Mouse (Mus musculus) cerebellum, adult (tissue): ENCODE data around the gene Ubald1.

ENCODE experiments used
- ATAC-seq: cut with Nextera tagmentation; 2 replicates; pipeline ENCODE4 v1.9.2; 2017; ENCODE audit warnings: mild to moderate bottlenecking, moderate library complexity, mixed read lengths; ENCODE audit not compliant: insufficient number of reproducible peaks, low FRiP score, low TSS enrichment

Ubald1 gene

DNA sequence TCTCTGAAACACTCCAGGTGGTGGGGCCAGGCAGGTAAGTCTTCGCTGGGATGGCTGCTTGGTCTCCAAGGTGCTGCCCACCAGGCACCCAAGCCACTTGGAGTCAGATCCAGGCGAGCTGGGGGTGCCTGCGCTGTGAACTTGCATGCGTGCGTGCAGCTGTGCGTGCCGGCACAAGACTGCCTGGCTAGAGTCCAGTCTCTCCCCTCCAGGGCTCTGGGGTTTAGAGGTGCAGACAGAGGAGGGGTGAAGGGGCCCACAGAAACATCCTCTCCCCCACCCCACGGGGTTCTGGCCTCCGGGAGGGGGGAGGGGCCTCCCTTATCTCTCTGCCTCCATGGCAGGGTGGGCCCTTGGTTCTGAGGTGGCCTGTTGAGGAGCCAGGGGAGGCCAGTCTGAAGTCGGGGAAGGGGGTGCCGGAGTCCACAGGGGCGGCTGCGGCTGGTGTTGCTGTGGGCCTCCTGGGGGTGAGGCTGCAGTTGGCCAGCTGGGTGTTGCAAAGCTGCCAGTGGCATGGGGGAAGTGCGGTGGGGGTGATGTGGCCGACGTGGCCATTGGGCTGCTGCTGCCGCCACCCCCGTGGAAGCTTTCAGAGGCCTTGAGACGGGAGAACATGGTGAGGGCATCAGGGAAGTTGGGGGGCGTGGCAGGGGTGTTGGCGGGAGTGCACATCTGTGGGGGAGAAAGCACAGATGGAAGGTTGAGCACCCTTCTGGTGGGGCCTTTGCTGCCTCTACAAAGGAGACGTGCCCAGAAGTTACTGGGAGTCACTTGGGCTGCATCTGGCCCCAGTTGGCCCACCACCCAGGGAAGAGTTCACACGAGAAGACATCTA lies 4.7 kb downstream of the Ubald1 start:
- no peak for ATAC-seq

DNA sequence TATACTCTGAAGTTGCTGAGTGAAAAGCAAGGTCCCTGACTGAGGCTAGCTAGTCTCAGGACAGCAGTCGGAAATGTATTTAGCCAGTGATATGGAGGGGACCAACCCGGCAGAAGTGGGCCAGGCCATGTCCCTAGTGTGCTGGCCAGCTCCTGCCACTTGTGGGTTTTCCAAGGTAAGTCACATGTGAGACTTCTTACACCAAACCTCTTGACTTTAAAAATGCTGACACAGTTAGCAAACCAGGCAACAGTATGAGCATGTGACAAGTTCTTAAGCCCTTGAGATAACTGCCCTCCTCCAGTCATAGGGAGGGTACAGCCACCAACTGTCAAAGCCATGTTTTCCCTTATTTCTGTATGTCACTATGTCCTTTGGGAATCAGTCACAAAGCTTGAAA lies 8.2 kb downstream of the Ubald1 start:
- ATAC-seq, result no peak

DNA sequence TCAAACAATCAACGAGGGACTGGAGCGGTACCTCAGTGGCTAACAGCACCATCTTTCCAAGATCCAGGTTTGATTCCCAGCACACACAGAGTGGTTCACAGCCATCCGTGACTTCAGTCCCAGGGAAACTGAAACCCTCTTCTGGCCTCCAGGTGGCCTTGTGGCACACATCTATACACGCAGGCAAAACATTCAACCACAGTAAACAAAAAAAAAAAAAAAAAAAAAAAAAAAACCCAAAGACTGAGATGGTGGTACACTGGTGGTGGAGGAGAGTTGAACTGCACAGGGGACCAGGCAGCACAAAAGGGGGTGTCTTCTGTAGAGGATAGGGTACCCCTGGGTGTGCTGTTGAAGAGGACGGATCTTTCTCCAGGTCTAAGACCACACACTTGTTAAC lies 9.6 kb downstream of the Ubald1 start:
- no peak for ATAC-seq

DNA sequence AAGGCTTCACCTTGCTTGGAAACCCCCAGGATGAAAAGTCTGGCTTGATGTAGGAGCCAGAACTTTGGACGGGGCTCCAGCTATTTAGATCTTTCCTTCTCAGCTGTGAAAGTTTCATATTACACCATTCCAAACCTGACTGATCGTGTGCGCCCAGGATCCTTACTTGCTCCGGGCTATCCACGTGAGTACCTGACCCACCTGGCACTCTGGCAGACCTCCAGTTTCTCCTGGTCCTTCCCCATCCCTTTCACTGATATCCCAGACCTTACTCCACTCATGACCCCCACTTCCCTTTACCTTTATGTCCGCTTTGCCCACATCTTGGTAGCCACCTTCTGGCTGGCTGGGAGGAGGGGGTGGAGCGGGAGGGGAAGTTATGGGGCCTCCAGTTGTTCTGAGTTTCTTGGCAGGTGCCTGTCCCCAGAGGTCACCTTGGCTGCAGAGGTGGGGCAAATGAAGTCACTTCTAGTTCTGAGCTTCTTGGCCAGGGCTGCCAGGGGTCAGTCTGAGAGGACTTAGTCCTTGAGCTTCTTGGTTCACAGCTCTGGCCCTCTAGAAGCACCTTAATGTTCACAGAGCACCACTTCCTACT lies 13.9 kb downstream of the Ubald1 start:
- ATAC-seq, result no peak

DNA sequence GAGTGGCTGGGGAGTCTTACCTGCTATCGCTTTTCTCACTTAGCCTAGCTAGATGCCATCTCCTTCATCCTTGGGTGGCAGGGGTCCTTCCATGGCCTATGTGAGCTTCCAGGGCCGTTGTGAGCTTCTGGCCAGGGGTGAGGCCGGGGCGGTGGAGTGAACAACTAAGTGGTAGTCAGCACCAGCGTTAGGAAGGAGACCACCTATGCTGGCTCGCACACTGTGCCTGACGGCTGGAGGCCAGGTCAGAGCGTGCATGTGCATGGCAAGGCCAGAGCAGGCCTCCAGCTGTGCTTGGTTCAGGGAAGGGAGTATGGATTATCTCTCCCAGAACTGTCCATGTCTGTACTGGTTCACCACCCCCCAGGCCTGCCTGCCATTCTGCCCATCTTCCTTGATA lies 16.4 kb downstream of the Ubald1 start:
- no peak for ATAC-seq

DNA sequence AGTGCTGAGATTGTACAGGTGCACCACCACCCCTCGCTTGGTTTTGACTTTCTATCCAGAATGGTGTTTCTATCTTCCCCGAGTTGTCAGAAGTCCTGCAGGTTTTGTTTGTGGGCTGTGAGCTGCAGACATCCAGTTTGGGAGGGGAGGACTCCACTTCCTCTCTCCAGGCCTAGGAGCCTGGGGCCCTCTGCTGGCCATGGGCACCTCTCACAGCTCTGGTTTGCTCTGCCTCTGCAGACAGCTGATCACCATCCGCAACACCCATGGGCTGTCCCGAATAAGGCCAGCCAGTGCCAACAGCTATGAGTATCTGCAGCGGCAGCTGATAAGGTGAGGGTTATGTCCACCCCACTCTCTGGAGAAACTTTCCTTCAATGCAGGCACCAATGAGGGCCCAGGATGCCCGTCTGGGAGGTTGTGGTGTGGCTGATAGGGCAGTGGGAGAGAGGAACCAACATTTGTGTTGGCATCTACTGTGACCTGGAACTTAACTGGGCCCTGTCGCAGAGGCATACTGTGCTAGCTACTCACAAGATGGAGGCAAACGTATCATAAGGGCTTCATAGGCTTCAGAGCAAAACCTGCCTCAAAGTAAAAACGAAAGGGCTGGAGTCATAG lies 17.1 kb downstream of the Ubald1 start:
- peak; percentile 52; the same call in 1 of the 2 replicates for ATAC-seq

DNA sequence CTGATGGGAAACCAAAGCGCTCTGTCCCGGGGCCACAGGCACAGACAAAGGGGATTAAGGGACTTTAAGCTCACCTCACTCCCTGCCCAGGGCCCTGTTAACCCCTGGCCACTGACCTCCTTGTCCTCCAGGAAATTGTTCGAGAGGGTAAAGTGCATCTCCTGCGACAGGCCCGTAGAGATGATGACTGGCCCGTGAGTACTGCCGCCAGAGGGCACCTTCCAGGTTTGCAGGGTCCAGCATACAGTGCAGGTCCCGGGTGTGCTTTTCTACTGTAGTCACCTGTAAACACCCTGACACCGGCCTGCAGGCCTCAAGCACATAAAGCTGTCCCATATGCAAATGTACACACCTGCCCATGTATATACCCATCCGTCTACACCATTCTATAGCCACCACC lies 18.7 kb downstream of the Ubald1 start:
- no peak for ATAC-seq

DNA sequence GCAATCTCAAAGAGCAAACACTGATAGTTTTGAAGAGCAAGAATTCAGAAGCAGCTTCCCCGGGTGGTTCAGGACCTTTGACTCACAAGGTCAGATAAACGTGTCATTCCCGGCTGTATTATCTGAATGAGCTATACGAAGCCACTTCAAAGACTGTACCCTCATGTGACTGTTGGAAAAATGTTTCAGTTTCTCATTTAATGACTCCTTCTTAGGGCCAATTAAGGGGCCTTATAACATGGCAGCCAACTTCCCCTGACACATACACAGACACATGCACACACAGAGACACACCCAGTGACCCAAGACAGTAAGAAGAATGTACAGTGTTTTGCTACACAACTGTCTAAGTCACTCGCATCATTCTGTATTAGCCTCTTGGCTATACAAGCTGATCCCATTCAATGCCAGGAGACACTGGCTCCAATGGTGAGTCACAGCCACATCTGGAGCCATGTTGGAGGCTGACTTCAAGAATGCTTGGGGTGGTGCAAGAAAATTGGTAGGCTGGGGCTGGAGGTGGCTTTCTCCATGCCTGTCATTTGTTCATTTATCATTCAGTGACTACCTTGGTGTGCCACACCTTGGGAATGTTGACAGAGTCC lies 25.0 kb downstream of the Ubald1 start:
- no peak for ATAC-seq

DNA sequence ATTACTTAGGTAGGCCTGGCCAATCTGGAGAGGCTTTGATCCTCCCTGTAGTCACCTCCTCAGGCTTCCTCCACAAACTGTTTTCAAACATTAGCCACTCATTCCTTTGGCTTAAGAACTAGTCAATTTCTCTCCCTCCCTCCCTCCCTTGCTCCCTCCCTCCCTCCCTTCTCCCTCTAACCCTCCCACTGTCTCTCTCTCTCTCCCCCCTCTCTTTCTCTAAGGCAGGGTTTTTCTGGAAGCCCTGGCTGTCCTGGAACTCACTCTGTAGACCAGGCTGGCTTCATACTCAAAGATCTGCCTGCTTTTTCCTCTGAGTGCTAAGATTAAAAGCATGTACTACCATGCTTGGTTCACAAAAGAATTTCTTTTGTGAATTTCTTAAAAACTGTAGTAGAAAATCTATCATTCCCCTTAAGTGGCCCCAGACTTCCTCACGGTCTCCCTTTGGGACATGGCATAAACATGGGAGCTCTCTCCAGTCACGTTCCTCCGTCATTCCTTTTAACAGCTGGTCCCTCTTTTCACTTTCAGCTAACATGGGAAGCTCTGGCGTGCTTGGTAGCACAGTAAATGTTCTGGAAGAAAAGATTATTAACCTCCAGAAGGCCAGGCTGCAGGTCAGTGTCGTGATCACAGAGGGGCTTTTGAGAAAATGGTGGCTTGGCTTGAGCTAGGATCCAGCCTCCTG lies 29.0 kb downstream of the Ubald1 start:
- ATAC-seq, result no peak

DNA sequence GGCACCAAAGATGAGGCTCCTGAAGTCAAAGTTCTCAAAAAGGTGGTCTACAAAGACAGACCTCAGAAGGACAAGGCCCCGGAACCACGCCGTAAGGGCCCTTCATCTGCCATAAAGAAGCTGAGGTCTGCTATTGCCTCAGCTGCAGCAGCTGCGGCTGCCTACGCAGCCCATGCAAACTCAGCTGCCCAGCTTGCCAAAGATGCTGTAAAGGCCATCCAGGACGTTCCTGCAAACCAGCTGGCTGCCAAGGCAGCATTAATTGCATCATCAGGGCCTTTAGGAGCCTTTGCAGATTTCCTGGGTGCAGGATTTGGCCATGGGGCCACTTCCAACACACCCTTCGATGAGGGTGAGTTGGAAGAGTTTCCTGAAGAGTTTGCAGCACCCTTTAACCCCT lies 29.8 kb downstream of the Ubald1 start:
- ATAC-seq, result no peak

DNA sequence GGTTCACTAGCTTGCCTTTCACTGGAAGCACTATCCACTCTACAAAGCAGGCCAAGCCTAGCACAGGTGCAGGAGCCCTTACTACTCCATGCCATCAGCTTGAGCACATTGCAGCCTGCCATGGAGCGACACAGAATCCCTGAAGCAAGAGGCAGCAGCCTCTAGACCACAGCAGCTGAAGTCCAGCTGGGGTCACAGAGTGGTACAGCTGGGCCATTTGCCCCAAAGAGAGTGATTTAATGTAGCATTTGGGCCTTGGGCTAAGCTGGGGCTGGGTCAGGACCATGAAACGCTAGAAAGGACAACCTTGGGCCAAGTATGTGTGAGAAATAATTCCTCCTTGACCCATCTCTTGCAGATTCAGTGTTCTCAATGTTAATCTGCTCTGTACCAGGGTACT lies 32.0 kb downstream of the Ubald1 start:
- no peak for ATAC-seq

DNA sequence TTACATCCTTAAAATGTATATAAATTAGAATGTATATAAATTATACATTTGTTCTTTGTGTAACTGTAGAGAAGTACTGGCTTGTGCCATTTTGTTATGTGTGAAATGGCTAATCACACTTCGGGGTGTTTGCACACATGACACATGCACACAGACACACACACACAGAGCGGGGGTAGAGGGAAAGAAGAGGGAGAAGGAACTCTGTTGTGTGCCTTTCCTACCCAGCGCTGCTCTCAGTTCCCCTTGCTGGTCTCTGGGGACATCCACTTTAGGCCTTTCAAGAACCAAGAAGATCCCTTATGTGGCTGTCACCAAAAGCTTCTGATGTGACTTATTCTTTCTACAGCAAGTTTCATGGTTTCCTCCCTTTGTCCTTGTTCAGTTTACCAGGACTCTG lies 33.1 kb downstream of the Ubald1 start:
- no peak for ATAC-seq

DNA sequence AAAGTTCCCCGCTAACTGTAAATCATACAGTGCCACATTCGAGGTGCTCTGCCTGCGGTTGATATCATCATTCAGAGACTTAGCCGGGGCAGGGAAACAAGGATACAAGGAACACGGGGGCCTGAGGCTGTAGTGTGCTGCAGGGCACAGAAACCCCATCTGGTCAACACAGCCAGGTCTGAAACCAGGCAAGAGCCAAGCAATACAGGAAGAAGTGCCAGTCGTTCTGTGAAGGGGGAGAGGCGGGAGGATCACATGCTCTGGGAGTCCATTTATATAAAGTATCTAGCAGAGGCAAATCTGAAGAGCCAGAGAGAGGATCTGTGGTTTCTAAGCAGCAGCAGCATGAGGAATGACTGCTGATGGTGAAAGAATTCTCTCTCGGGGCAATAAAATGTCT lies 39.9 kb downstream of the Ubald1 start:
- no peak for ATAC-seq

DNA sequence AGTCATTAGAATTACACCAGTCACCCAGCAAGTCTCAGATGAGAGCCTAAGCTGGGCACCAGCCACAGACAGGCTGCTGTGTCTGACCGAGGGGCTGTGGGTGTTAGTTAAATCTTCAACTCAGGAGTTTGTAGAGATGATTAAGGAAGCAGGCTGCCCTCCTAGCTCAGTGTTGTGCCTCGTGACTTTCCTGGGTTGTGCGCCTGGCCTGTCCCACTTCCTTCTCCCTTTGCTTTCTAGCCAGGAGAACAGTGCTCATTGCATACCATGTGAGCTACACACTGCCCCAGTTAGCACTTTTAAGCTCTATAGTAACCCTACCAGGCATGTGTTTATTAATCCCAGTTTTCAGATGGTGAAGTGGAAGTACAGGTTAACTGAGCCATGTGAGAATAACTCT lies 40.6 kb downstream of the Ubald1 start:
- ATAC-seq, result no peak

DNA sequence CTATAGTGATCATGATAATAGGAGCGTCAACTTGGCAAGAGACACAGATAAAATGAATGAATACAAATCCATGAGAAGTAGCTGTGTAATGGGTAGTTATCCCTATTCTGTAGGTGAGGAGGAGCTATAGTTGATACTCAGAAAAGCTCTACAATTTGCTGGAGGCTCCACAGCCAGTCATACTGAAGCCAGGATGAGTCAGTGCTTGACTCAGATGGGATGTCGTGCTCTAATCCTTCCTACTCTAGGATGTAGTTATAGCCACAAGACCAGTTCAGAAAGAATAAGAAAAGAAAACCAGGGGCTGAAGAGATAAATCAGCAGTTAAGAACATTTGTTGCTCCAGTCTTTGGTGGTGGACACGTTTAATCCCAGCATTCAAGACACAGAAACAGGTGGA lies 42.5 kb downstream of the Ubald1 start:
- ATAC-seq, result no peak

DNA sequence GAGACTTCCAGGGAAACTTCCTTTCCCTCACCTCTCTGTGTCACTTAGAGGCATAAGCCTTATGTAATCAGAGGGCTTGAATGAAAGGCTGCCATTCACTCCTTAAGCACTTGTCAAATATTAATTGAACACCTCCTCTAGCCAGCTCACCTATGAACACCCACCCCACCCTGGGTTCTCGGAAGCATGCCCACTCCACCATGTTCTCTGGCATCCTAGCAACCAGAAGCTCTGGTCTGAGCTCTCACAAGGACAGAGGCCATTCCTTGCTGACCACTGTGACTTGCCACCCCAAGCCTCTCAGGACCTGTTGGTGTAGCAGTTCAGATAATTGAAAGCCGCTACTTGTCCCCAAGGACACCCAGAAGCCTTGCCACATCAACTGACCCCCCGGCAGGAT lies 44.9 kb downstream of the Ubald1 start, which contains the start of gene 4930562C15Rik:
Gene 4930562C15Rik (plus strand): TSS at position 226 of the 400 bp plus-strand sequence.
- no peak for ATAC-seq

DNA sequence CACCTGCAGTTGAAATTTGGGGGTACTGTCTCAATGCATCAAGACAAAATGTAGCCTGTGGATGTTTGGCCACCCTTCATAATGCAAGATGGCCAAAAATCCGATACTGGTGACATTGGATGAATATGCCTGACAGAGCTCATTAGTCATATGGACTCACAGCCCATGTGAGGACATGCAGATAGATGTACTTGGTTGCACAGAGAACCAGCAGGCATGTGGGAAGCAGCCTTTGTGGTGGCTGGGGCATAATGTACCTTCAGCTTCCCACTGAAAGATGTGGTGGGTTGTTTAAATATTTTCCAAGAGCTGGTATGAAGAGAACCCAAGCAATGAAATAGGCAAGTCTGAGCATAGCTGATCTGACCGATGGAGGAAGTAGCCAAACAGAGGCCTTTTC lies 46.3 kb downstream of the Ubald1 start:
- ATAC-seq, result no peak

DNA sequence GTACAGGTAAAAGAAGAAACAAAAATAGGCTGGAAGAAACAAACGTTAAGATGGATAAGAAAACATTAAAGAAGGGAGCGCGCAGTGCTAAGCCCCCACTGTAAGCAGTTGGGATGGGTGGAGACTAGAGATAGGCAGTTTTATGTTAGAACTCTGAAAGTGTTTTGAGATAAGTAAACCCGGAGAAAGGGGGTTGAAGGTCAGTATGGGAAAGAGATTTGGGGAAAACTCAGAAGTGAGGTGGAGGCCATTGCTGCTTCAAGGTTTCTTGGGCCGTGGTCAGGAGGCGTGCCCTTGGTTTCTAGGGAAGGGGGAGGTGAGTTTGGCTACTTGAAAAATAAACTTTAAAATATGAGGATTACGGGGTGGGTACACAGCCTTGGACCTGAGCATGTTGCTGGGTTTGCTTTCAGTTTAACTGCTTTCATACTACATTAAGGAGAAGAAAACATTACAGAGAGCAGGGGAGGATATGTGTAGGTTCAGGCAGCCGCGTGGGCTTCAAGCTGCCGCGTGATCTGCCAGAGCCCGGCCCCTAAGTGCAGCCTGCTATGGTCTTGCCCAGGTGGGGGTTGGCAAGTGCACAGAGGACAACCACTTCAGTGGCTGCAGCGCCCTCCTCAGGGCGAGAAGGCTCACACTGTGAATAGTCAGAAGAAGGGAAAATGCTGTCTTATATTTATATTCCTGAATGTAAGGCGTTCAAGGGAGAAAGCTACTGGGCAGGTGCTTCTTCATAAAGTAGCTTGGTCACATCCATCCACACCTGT lies 48.3 kb downstream of the Ubald1 start:
- ATAC-seq, result no peak

DNA sequence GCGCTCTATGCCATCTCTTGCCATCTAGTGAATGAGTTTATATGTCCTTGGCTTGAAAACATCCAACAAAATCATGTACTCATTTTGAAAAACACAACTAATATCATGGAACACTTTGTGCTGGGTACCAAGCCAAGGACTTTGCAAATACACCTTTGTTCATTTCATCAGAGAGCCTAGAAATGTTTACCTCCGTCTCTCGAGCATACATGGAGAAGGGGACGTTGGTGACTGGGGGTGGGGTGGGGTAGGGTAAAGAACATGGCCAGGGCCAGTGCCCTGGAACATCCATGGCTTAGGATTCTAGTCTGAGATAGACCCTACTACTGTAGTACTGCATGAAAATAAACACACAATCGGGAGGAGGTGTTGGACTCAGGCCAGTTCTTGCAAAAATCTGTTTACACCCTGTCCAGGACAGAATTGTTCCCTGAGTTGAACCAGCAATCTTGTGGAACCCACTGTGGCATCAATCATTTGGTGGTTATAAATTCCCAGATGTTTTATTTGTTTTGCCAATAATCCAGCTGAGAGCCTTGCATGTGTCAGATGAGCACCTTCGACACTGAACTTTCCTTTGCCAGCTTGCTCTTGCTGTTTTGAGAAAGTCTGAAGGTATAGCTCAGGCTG lies 50.7 kb downstream of the Ubald1 start:
- ATAC-seq, result no peak
